Mouse (Mus musculus) hindbrain, embryonic 11.5 days (tissue): ENCODE results near the gene Sycn. TPM values are rescaled to one million over a fixed set of nuclear protein-coding genes. Genes with fewer than 3 reads are reported as not detected.

ENCODE experiments used
- ATAC-seq: fragments of 200-750 bp; cut with Nextera tagmentation; 2 replicates; pipeline ENCODE4 v1.8.0; 2017; ENCODE audit warnings: mild to moderate bottlenecking, moderate TSS enrichment, moderate library complexity; ENCODE audit not compliant: low FRiP score
- DNase-seq: peaks from one replicate; pipeline ENCODE4 v3.0.0-alpha.2; 2015; ENCODE audit warnings: low spot score
- H3K27ac ChIP-seq: fragments of 300-500 bp; sonication (generic); 2 replicates; pipeline ENCODE4 v1.5.1; 2014; ENCODE audit warnings: mild to moderate bottlenecking, low read depth, low read length
- H3K27me3 ChIP-seq: fragments of 300-500 bp; sonication (generic); 2 replicates; pipeline ENCODE4 v1.6.1; 2014; ENCODE audit warnings: mild to moderate bottlenecking, low read length, moderate library complexity, mixed read lengths; ENCODE audit not compliant: control insufficient read depth, insufficient read depth
- H3K36me3 ChIP-seq: fragments of 300-500 bp; sonication (generic); 2 replicates; pipeline ENCODE4 v1.6.1; 2014; ENCODE audit warnings: mild to moderate bottlenecking, low read length, moderate library complexity, mixed read lengths; ENCODE audit not compliant: control insufficient read depth, insufficient read depth
- H3K4me1 ChIP-seq: fragments of 300-500 bp; sonication (generic); replicated peaks from 2 replicates; pipeline ENCODE4 v1.6.1; 2014; ENCODE audit warnings: low read length, mixed read lengths; ENCODE audit not compliant: control insufficient read depth, insufficient read depth
- H3K4me2 ChIP-seq: fragments of 300-500 bp; sonication (generic); replicated peaks from 2 replicates; pipeline ENCODE4 v1.6.1; 2014; ENCODE audit warnings: mild to moderate bottlenecking, low read depth, low read length
- H3K4me3 ChIP-seq: fragments of 300-500 bp; sonication (generic); 2 replicates; pipeline ENCODE4 v1.5.1; 2014; ENCODE audit warnings: low read depth, low read length
- H3K9ac ChIP-seq: fragments of 300-500 bp; sonication (generic); 2 replicates; pipeline ENCODE4 v1.6.1; 2014; ENCODE audit warnings: low read depth, low read length
- H3K9me3 ChIP-seq: fragments of 300-500 bp; sonication (generic); 2 replicates; pipeline ENCODE4 v1.6.1; 2016; ENCODE audit warnings: low read length; ENCODE audit not compliant: control insufficient read depth
- WGBS: fragments of 180-500 bp; shearing (Covaris S2); extraction: QIAGEN DNeasy Blood & Tissue Kit; methylation state at CpG from one replicate; pipeline ENCODE4 v1.1.7; 2014; 5-methylcytosine and 5-hydroxymethylcytosine counted together
- polyA plus RNA-seq: library from polyadenylated mRNA; unstranded; fragments of >200 nt; fragmentation: Nextera tagmentation; extraction: Ambion mirVana; gene quantifications from 2 replicates; pipeline ENCODE4 v1.2.1, GENCODE M21; 2014

Gene Sycn
- polyA plus RNA-seq, 1 experiment from 2014 or later = not detected

GRCm38 (mm10) chr7:28585001-28585400, 44.3 kb downstream of the Sycn start:
- Histone ChIP-seq H3K9me3 (no peaks in the 10 kb centered on the region), H3K9ac (no peak overlapping the region), H3K36me3 (no peaks in the 10 kb centered on the region), H3K4me3 (no peak overlapping the region), H3K27me3 (no peaks in the 10 kb centered on the region), H3K27ac (no peak overlapping the region), H3K4me2 (no peak overlapping the region), H3K4me1 (peaks cover 9% of the 10 kb centered on the region)
- no peak for DNase-seq
- ATAC-seq = no peak
- 84% methylated on average over 6 of the region's 6 CpGs for WGBS

- ATAC-seq = no peak
- Histone ChIP-seq H3K27ac (no peak overlapping the region), H3K36me3 (no peaks in the 10 kb centered on the region), H3K4me3 (no peak overlapping the region), H3K4me2 (no peak overlapping the region), H3K9me3 (no peaks in the 10 kb centered on the region), H3K4me1 (peaks cover 9% of the 10 kb centered on the region), H3K9ac (no peak overlapping the region), H3K27me3 (no peaks in the 10 kb centered on the region)
- DNase-seq = no peak
- WGBS = 72% methylated on average over 6 of the region's 6 CpGs
These were observed 46.2 kb downstream of the Sycn start for GRCm38 (mm10) chr7:28586663-28587411.

GRCm38 (mm10) chr7:28587644-28588043, 47.0 kb downstream of the Sycn start:
- Histone ChIP-seq H3K4me2 (no peak overlapping the region), H3K4me1 (peaks cover 9% of the 10 kb centered on the region), H3K27me3 (no peaks in the 10 kb centered on the region), H3K9me3 (no peaks in the 10 kb centered on the region), H3K4me3 (no peak overlapping the region), H3K27ac (no peak overlapping the region), H3K9ac (no peak overlapping the region), H3K36me3 (no peaks in the 10 kb centered on the region)
- ATAC-seq = no peak
- no peak for DNase-seq

Other genes starting within 250 kb of the Sycn start
- gene Selenov, start 249.7 kb upstream of the Sycn start, polyA plus RNA-seq = 0.46 and 0.52 TPM in 2 replicates
- 77.4 and 86.1 TPM in 2 replicates for gene Dll3, start 238.6 kb upstream of the Sycn start, polyA plus RNA-seq
- gene Timm50, start 228.8 kb upstream of the Sycn start, polyA plus RNA-seq = 189 and 201 TPM in 2 replicates
- 68.0 and 74.9 TPM in 2 replicates for gene Supt5, start 202.1 kb upstream of the Sycn start, polyA plus RNA-seq
- gene Rps16, start 190.2 kb upstream of the Sycn start, polyA plus RNA-seq = 746 and 776 TPM in 2 replicates
- gene Plekhg2, start 168.3 kb upstream of the Sycn start, polyA plus RNA-seq = 39.5 and 48.0 TPM in 2 replicates
- 3.4 and 3.9 TPM in 2 replicates for gene Zfp36, start 160.6 kb upstream of the Sycn start, polyA plus RNA-seq
- gene Med29, start 148.2 kb upstream of the Sycn start, polyA plus RNA-seq = 47.6 and 49.7 TPM in 2 replicates
- 77.6 and 79.9 TPM in 2 replicates for gene Paf1, start 147.9 kb upstream of the Sycn start, polyA plus RNA-seq
- 6.5 and 8.7 TPM in 2 replicates for gene Gmfg, start 103.4 kb upstream of the Sycn start, polyA plus RNA-seq
- gene Lrfn1, start 88.9 kb upstream of the Sycn start, polyA plus RNA-seq = 5.8 and 6.6 TPM in 2 replicates
- gene Ifnl2, start 30.4 kb upstream of the Sycn start, polyA plus RNA-seq = not detected in 2 replicates
- not detected in 2 replicates for gene Ifnl3, start 18.0 kb upstream of the Sycn start, polyA plus RNA-seq
- gene Nccrp1, start 6.4 kb downstream of the Sycn start, polyA plus RNA-seq = not detected in 2 replicates
- 25.3 and 27.4 TPM in 2 replicates for gene Samd4b, start 57.3 kb downstream of the Sycn start, polyA plus RNA-seq
- gene Pak4, start 57.3 kb downstream of the Sycn start, polyA plus RNA-seq = 30.5 and 32.6 TPM in 2 replicates
- gene Acp7, start 90.4 kb downstream of the Sycn start, polyA plus RNA-seq = not detected in 2 replicates
- gene Fbxo27, start 152.0 kb downstream of the Sycn start, polyA plus RNA-seq = 5.1 and 5.5 TPM in 2 replicates
- 8.5 and 9.4 TPM in 2 replicates for gene Fbxo17, start 175.9 kb downstream of the Sycn start, polyA plus RNA-seq
- 131 and 132 TPM in 2 replicates for gene Mrps12, start 200.9 kb downstream of the Sycn start, polyA plus RNA-seq
- gene Sars2, start 201.1 kb downstream of the Sycn start, polyA plus RNA-seq = 27.2 and 27.7 TPM in 2 replicates
- gene Ccer2, start 215.3 kb downstream of the Sycn start, polyA plus RNA-seq = 0.97 and 1.2 TPM in 2 replicates
- gene Sirt2, start 225.8 kb downstream of the Sycn start, polyA plus RNA-seq = 79.1 and 80.3 TPM in 2 replicates
- 42.0 and 43.7 TPM in 2 replicates for gene Nfkbib, start 226.6 kb downstream of the Sycn start, polyA plus RNA-seq
- gene Rinl, start 248.1 kb downstream of the Sycn start, polyA plus RNA-seq = 2.5 and 2.7 TPM in 2 replicates